Mouse (Mus musculus) neural tube, embryonic 14.5 days (tissue): ENCODE results near the gene Gm17606. TPM values are rescaled to one million over a fixed set of nuclear protein-coding genes. Genes with fewer than 3 reads are reported as not detected.

ENCODE experiments used
- ATAC-seq: fragments of 200-750 bp; cut with Nextera tagmentation; 2 replicates; pipeline ENCODE4 v1.8.0; 2017; ENCODE audit warnings: low read depth, mild to moderate bottlenecking, moderate TSS enrichment, moderate library complexity
- H3K27ac ChIP-seq: fragments of 300-500 bp; sonication (generic); 2 replicates; pipeline ENCODE4 v1.5.1; 2014; ENCODE audit warnings: low read depth, mild to moderate bottlenecking, control low read depth, low read length, moderate library complexity, mixed read lengths
- H3K27me3 ChIP-seq: fragments of 300-500 bp; sonication (generic); 2 replicates; pipeline ENCODE4 v1.6.1; 2014; ENCODE audit warnings: low read length; ENCODE audit not compliant: control insufficient read depth, insufficient read depth
- H3K36me3 ChIP-seq: fragments of 300-500 bp; sonication (generic); 2 replicates; pipeline ENCODE4 v1.6.1; 2014; ENCODE audit warnings: low read length, mixed read lengths; ENCODE audit not compliant: control insufficient read depth, insufficient read depth
- H3K4me1 ChIP-seq: fragments of 300-500 bp; sonication (generic); 2 replicates; pipeline ENCODE4 v1.6.1; 2014; ENCODE audit warnings: low read length; ENCODE audit not compliant: control insufficient read depth, insufficient read depth
- H3K4me2 ChIP-seq: fragments of 300-500 bp; sonication (generic); 2 replicates; pipeline ENCODE4 v1.6.1; 2014; ENCODE audit warnings: mild to moderate bottlenecking, low read depth, low read length, control low read depth
- H3K4me3 ChIP-seq: fragments of 300-500 bp; sonication (generic); 2 replicates; pipeline ENCODE4 v1.5.1; 2014; ENCODE audit warnings: low read depth, low read length, control low read depth, mixed read lengths
- H3K9ac ChIP-seq: fragments of 300-500 bp; sonication (generic); replicated peaks from 2 replicates; pipeline ENCODE4 v1.6.1; 2014; ENCODE audit warnings: low read depth, mild to moderate bottlenecking, control low read depth, low read length, mixed read lengths
- H3K9me3 ChIP-seq: fragments of 300-500 bp; sonication (generic); 2 replicates; pipeline ENCODE4 v1.6.1; 2016; ENCODE audit warnings: low read length; ENCODE audit not compliant: control insufficient read depth
- WGBS: fragments of 180-500 bp; shearing (Covaris S2); extraction: QIAGEN DNeasy Blood & Tissue Kit; methylation state at CpG from one replicate; pipeline ENCODE4 v1.1.7; 2014; 5-methylcytosine and 5-hydroxymethylcytosine counted together
- microRNA counts: library from miRNA; unstranded; fragments of <30 nt; microRNA quantifications from one replicate; lab custom pipeline; 2016
- microRNA-seq: library from miRNA; unstranded; fragments of <30 nt; microRNA quantifications from one replicate; pipeline ENCODE4, GENCODE M21; 2016
- polyA plus RNA-seq: library from polyadenylated mRNA; unstranded; fragments of >200 nt; fragmentation: Nextera tagmentation; extraction: Ambion mirVana; gene quantifications from 2 replicates; pipeline ENCODE4 v1.2.1, GENCODE M21; 2014

Gm17606 gene
- polyA plus RNA-seq, 1 experiment from 2014 or later, result not detected

- Histone ChIP-seq H3K27me3 (no peaks in the 10 kb centered on the region), H3K4me3 (peak within 1 kb of the TSS; percentile 84), H3K27ac (peak within 1 kb of the TSS; percentile 96), H3K4me2 (peak within 1 kb of the TSS; percentile 89), H3K4me1 (peaks cover 22% of the 10 kb centered on the region), H3K9me3 (no peaks in the 10 kb centered on the region), H3K36me3 (peaks cover 17% of the 10 kb centered on the region), H3K9ac (peak within 1 kb of the TSS; percentile 84)
- WGBS, result under 1% methylated on average over 44 of the region's 44 CpGs
- ATAC-seq, result peak; percentile 98
Measured at GRCm38 (mm10) chr14:54686522-54687143, 45.9 kb downstream of the Gm17606 start, which contains the start of gene Acin1. TSS of gene Acin1 (minus strand) at chr14:54686931.

DNA sequence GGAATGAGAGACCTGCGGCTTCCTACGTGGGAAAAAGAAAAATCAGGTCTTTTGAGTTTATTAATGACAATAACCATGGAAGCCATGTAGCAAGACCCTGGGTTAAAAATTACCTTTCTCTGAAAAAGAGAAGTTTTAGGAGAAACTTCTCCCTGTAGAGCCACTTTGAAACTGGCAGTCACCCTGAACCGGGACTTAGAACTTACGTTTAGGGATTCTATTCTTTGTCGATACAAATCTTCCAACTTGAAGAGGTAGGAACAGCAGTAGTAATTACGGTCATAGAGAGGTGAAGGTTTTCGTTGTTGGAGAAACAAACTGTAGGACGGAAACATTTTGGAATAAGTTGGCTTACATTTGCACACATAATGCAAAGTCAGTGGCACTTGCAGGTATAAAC, 46.5 kb downstream of the Gm17606 start:
- Histone ChIP-seq H3K4me2 (peak overlapping the region; percentile 69), H3K9ac (peak overlapping the region; percentile 46; the same call in 1 of the 2 replicates), H3K27ac (peak overlapping the region; percentile 31; the same call in 1 of the 2 replicates), H3K4me3 (peak overlapping the region; percentile 84), H3K9me3 (no peaks in the 10 kb centered on the region), H3K4me1 (peaks cover 22% of the 10 kb centered on the region), H3K27me3 (no peaks in the 10 kb centered on the region), H3K36me3 (peaks cover 17% of the 10 kb centered on the region)
- ATAC-seq, result no peak
- 6% methylated on average over 8 of the region's 8 CpGs for WGBS

- 87% methylated on average over 6 of the region's 6 CpGs for WGBS
- H3K4me2 ChIP-seq, result no peak overlapping the region
- no peaks in the 10 kb centered on the region for H3K4me1 ChIP-seq
- H3K27ac ChIP-seq, result no peak overlapping the region
- peaks cover 17% of the 10 kb centered on the region; the same call in 1 of the 2 replicates for H3K36me3 ChIP-seq
- H3K4me3 ChIP-seq, result no peak overlapping the region
- H3K9me3 ChIP-seq, result no peaks in the 10 kb centered on the region
- H3K9ac ChIP-seq, result no peak overlapping the region
- no peak for ATAC-seq
- no peaks in the 10 kb centered on the region for H3K27me3 ChIP-seq
Measured at GRCm38 (mm10) chr14:54695042-54695441, 54.3 kb downstream of the Gm17606 start.

- H3K9ac ChIP-seq, result no peak overlapping the region
- no peak overlapping the region for H3K4me2 ChIP-seq
- 0 out of 2 replicates have a peak, but pooled peaks cover 8% of the 10 kb centered on the region for H3K36me3 ChIP-seq
- no peaks in the 10 kb centered on the region for H3K27me3 ChIP-seq
- no peak overlapping the region for H3K27ac ChIP-seq
- WGBS, result 91% methylated on average over 4 of the region's 4 CpGs
- H3K4me1 ChIP-seq, result no peaks in the 10 kb centered on the region
- H3K4me3 ChIP-seq, result no peak overlapping the region
- no peaks in the 10 kb centered on the region for H3K9me3 ChIP-seq
- ATAC-seq, result no peak
Measured at GRCm38 (mm10) chr14:54696752-54697151, 56.0 kb downstream of the Gm17606 start.

MicroRNAs within 50 kb of the gene (microRNA counts, 519-probe panel; counts per million panel counts)
- microRNA mmu-miR-686 (lab: Ali Mortazavi, UCI), result not detected

Small RNA genes lying within 50 kb of the gene (microRNA-seq; reads per million reads assigned to microRNA genes)
- gene Mir686, result not detected
- gene Mir6948, result 2.3 reads per million

Other genes starting within 250 kb of the Gm17606 start
- 2.6 and 7.1 TPM in 2 replicates for gene Slc7a7, start 223.2 kb upstream of the Gm17606 start, polyA plus RNA-seq
- gene Mrpl52, start 214.0 kb upstream of the Gm17606 start, polyA plus RNA-seq, result 258 and 280 TPM in 2 replicates
- 24.7 and 49.0 TPM in 2 replicates for gene Mmp14, start 209.3 kb upstream of the Gm17606 start, polyA plus RNA-seq
- 26.0 and 35.8 TPM in 2 replicates for gene Lrp10, start 176.8 kb upstream of the Gm17606 start, polyA plus RNA-seq
- 42.1 and 42.8 TPM in 2 replicates for gene Rem2, start 164.9 kb upstream of the Gm17606 start, polyA plus RNA-seq
- 97.9 and 99.1 TPM in 2 replicates for gene Prmt5, start 123.4 kb upstream of the Gm17606 start, polyA plus RNA-seq
- gene Haus4, start 86.3 kb upstream of the Gm17606 start, polyA plus RNA-seq, result 22.0 and 23.0 TPM in 2 replicates
- 2.3 and 5.7 TPM in 2 replicates for gene Ajuba, start 63.4 kb upstream of the Gm17606 start, polyA plus RNA-seq
- gene 4931414P19Rik, start 35.0 kb upstream of the Gm17606 start, polyA plus RNA-seq, result 4.6 and 5.0 TPM in 2 replicates
- gene Psmb5, start 22.9 kb upstream of the Gm17606 start, polyA plus RNA-seq, result 428 and 435 TPM in 2 replicates
- 0.05 and 0.26 TPM in 2 replicates for gene Psmb11, start 19.5 kb upstream of the Gm17606 start, polyA plus RNA-seq
- 9.2 and 12.5 TPM in 2 replicates for gene Cdh24, start 412 bp downstream of the Gm17606 start, polyA plus RNA-seq
- gene 1700123O20Rik, start 45.3 kb downstream of the Gm17606 start, polyA plus RNA-seq, result 77.4 and 79.8 TPM in 2 replicates
- gene Acin1, start 46.0 kb downstream of the Gm17606 start, polyA plus RNA-seq, result 101 and 118 TPM in 2 replicates
- 0.20 TPM in 1 of 2 replicates, not detected in the other for gene Gm29776, start 57.9 kb downstream of the Gm17606 start, polyA plus RNA-seq
- gene Cebpe, start 71.2 kb downstream of the Gm17606 start, polyA plus RNA-seq, result not detected in 2 replicates
- 7.3 and 8.5 TPM in 2 replicates for gene Slc7a8, start 141.0 kb downstream of the Gm17606 start, polyA plus RNA-seq
- gene Rnf212b, start 173.2 kb downstream of the Gm17606 start, polyA plus RNA-seq, result not detected in 2 replicates
- 10.0 and 11.7 TPM in 2 replicates for gene Homez, start 230.0 kb downstream of the Gm17606 start, polyA plus RNA-seq
- gene Ppp1r3e, start 236.6 kb downstream of the Gm17606 start, polyA plus RNA-seq, result 3.8 and 7.2 TPM in 2 replicates
- gene Bcl2l2, start 242.4 kb downstream of the Gm17606 start, polyA plus RNA-seq, result 4.8 and 5.3 TPM in 2 replicates
- not detected in 2 replicates for gene Gm20521, start 242.5 kb downstream of the Gm17606 start, polyA plus RNA-seq